Mouse (Mus musculus): ENCODE results near the gene Srebf2.

Gene Srebf2

GRCm38 (mm10) chr15:82182311-82182710 is 35.3 kb downstream of the Srebf2 start:
- DNase-seq (ENCODE audit: low read depth, low spot score): no peak

GRCm38 (mm10) chr15:82183596-82183995 is 36.6 kb downstream of the Srebf2 start:
- DNase-seq (ENCODE audit: low read depth, low spot score): no peak

- peak; percentile 75 for DNase-seq (ENCODE audit: low read depth, low spot score)
Measured at GRCm38 (mm10) chr15:82184183-82184582, 37.2 kb downstream of the Srebf2 start.

- no peak for DNase-seq (ENCODE audit: low read depth, low spot score)
Measured at GRCm38 (mm10) chr15:82184656-82185055, 37.7 kb downstream of the Srebf2 start.

- DNase-seq (ENCODE audit: low read depth, low spot score): no peak
Measured at GRCm38 (mm10) chr15:82185062-82185783, 38.2 kb downstream of the Srebf2 start.

- peak; percentile 50 for DNase-seq (ENCODE audit: low read depth, low spot score)
Measured at GRCm38 (mm10) chr15:82186131-82186530, 39.1 kb downstream of the Srebf2 start.

GRCm38 (mm10) chr15:82186931-82187330 is 40.0 kb downstream of the Srebf2 start:
- no peak for DNase-seq (ENCODE audit: low read depth, low spot score)

GRCm38 (mm10) chr15:82187401-82187800 is 40.4 kb downstream of the Srebf2 start:
- no peak for DNase-seq (ENCODE audit: low read depth, low spot score)

GRCm38 (mm10) chr15:82187924-82188323 is 40.9 kb downstream of the Srebf2 start:
- no peak for DNase-seq (ENCODE audit: low read depth, low spot score)

GRCm38 (mm10) chr15:82188481-82189240 is 41.7 kb downstream of the Srebf2 start:
- peak; percentile 59 for DNase-seq (ENCODE audit: low read depth, low spot score)

- DNase-seq (ENCODE audit: low read depth, low spot score): no peak
Measured at GRCm38 (mm10) chr15:82192617-82193016, 45.6 kb downstream of the Srebf2 start.

GRCm38 (mm10) chr15:82196300-82196699 is 49.3 kb downstream of the Srebf2 start:
- no peak for DNase-seq (ENCODE audit: low read depth, low spot score)

GRCm38 (mm10) chr15:82197246-82197750 is 50.3 kb downstream of the Srebf2 start:
- DNase-seq (ENCODE audit: low read depth, low spot score): no peak

GRCm38 (mm10) chr15:82197937-82198336 is 51.0 kb downstream of the Srebf2 start:
- DNase-seq (ENCODE audit: low read depth, low spot score): no peak

- no peak for DNase-seq (ENCODE audit: low read depth, low spot score)
Measured at GRCm38 (mm10) chr15:82198342-82198741, 51.4 kb downstream of the Srebf2 start.

- DNase-seq (ENCODE audit: low read depth, low spot score): no peak
Measured at GRCm38 (mm10) chr15:82199546-82199945, 52.6 kb downstream of the Srebf2 start.

- no peak for DNase-seq (ENCODE audit: low read depth, low spot score)
Measured at GRCm38 (mm10) chr15:82202086-82202485, 55.1 kb downstream of the Srebf2 start.

GRCm38 (mm10) chr15:82203090-82203489 is 56.1 kb downstream of the Srebf2 start:
- DNase-seq (ENCODE audit: low read depth, low spot score): no peak

- DNase-seq (ENCODE audit: low read depth, low spot score): no peak
Measured at GRCm38 (mm10) chr15:82203611-82204351, 56.8 kb downstream of the Srebf2 start.

GRCm38 (mm10) chr15:82204680-82205371 is 57.8 kb downstream of the Srebf2 start:
- no peak for DNase-seq (ENCODE audit: low read depth, low spot score)

- DNase-seq (ENCODE audit: low read depth, low spot score): no peak
Measured at GRCm38 (mm10) chr15:82206365-82207104, 59.6 kb downstream of the Srebf2 start.

Measured in c-Kit-negative CD71-positive TER-119-positive erythroid progenitor cells, embryonic 14.5 days (primary cell).